Mouse (Mus musculus) megakaryocyte-erythroid progenitor cell, adult 5-6 weeks (primary cell): ENCODE results near the gene Sfrp4. TPM values are rescaled to one million over a fixed set of nuclear protein-coding genes. Genes with fewer than 3 reads are reported as not detected.

ENCODE experiments used
- ATAC-seq: replicated peaks from 2 replicates; pipeline ENCODE4 v1.8.0; 2016; ENCODE audit warnings: mild to moderate bottlenecking, inconsistent platforms; ENCODE audit not compliant: severe bottlenecking, poor library complexity, low FRiP score, low TSS enrichment
- total RNA-seq, 2 experiments: library from RNA; stranded (forward) in 1 of 2; stranded (reverse) in 1 of 2; fragments of 200-1000, 215-1000 nt in 1 of 2; fragments of >200 nt in 1 of 2; fragmentation: Nextera tagmentation in 1 of 2; gene quantifications; 2 replicates each; pipeline ENCODE4 v1.2.3; 2014 to 2017

The Sfrp4 gene
- total RNA-seq, 2 experiments from 2014 or later = 2.3 to 7.3 TPM

DNA sequence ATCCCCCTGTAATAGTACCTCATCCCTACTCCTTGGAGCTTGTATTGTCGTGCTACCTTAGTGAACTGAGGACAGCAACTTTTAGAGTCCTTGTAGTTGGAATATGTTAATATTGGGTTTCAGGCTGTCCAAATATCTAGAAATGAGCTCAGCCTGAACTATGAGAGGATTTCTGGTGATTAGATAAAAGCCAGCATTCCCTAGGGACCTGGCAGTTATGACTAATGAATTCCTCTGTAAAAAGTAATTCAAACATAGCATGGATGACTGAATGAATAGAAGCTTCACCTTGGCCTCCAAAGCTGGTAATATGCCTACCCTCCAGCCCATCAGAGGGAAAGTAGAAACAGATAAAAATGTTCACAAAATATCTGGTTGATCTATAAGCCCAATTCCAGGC lies 3.6 kb downstream of the Sfrp4 start:
- no peak for ATAC-seq

GRCm38 (mm10) chr13:19630768-19631709 lies 8.1 kb downstream of the Sfrp4 start:
- no peak for ATAC-seq

GRCm38 (mm10) chr13:19636131-19636530 lies 13.2 kb downstream of the Sfrp4 start:
- peak; percentile 77 for ATAC-seq

- peak; percentile 46; the same call in 1 of the 2 replicates for ATAC-seq
Observed at GRCm38 (mm10) chr13:19640203-19640851, 17.4 kb downstream of the Sfrp4 start.

GRCm38 (mm10) chr13:19643519-19643918 lies 20.6 kb downstream of the Sfrp4 start:
- no peak for ATAC-seq

GRCm38 (mm10) chr13:19644225-19644624 lies 21.3 kb downstream of the Sfrp4 start:
- no peak for ATAC-seq

GRCm38 (mm10) chr13:19649824-19650223 lies 26.9 kb downstream of the Sfrp4 start:
- peak; percentile 99 for ATAC-seq

DNA sequence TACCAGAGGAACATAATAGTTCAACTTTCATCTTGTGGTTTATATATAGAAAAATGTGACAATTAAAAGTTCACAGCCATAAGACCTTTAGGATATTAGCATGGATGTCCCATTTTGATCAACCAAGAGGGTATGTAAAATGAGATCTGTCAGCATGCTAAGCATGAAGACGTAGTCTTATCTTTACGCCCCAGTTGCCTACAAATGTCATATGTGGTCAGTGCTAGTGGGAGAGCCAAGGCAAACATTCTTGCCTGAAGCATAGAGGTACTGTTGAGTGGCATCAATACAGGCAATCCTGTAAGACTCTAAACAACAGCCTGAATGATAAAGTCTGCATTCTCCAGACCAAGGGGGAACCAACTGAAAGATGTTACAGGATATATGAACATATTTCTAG lies 29.5 kb downstream of the Sfrp4 start:
- ATAC-seq = peak; percentile 59; the same call in 1 of the 2 replicates

DNA sequence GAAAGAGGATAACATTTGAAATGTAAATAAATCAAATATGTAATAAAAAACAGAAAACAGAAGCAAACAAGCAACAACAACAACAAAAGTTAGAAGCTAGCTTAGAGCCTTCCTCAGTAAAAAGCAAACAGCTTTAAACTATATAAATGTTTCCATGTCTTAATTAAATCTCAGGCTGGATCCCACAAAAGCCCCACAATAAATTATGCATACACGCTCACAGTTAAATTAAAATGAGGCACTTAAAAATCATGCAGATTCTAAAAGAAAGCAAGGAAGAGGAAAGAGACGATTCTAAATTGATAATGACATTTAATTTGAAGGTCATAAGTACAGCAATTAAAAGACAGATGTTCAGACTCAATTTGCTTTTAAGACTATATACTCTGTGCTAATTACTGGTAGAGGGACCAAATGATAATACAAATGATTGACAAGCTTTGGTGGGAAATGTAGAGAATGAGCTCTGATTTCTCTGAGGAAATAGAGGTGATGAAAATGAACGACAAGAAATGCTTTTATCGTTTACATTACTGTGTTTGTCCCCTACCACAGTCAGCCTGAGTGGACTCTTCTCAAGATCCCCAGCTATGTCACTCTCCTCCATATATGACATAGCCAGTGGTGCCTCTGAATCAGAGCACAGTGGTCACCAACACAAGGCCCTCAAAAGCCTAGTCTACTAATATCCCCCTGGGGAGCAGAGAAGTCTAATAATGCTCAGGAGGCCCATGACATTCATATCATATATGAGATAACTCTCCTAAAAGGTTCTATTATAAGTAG lies 45.6 kb downstream of the Sfrp4 start:
- no peak for ATAC-seq

GRCm38 (mm10) chr13:19674025-19674424 lies 51.1 kb downstream of the Sfrp4 start:
- no peak for ATAC-seq

DNA sequence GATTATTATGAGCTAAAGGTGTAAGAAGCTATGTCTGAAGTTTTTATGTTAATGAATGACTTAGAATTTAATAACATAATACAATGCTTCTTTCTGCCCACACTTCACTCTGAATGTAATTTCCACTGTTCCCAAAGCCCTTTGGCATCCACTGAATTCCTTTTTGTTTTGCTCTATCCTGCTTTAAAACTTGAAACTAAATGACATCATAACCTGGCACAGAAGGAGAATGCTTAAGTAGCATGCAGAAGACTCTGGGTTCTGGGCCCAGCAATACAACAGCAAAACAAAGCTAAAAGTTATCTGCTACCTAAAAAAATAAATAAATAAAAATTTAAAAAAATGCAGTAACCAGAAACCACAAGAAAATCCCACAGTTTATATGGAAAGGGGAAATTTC lies 51.7 kb downstream of the Sfrp4 start:
- ATAC-seq = no peak

Other genes starting within 250 kb of the Sfrp4 start
- gene Stard3nl, start 227.3 kb upstream of the Sfrp4 start, total RNA-seq (2014; fragmentation: Nextera tagmentation) = 24.2 and 37.8 TPM in 2 replicates
- 29.1 and 30.2 TPM in 2 replicates for gene Stard3nl, start 227.3 kb upstream of the Sfrp4 start, total RNA-seq (2017)
- gene Epdr1, start 3.2 kb upstream of the Sfrp4 start, total RNA-seq (2014; fragmentation: Nextera tagmentation) = 68.9 and 85.9 TPM in 2 replicates
- 47.4 and 53.6 TPM in 2 replicates for gene Epdr1, start 3.2 kb upstream of the Sfrp4 start, total RNA-seq (2017)
- gene Nme8, start 74.7 kb downstream of the Sfrp4 start, total RNA-seq (2014; fragmentation: Nextera tagmentation) = not detected in 2 replicates
- gene Nme8, start 74.7 kb downstream of the Sfrp4 start, total RNA-seq (2017) = not detected in 2 replicates
- gene Gpr141, start 201.2 kb downstream of the Sfrp4 start, total RNA-seq (2014; fragmentation: Nextera tagmentation) = 1.4 TPM in 1 of 2 replicates, not detected in the other
- 0.27 and 1.0 TPM in 2 replicates for gene Gpr141, start 201.2 kb downstream of the Sfrp4 start, total RNA-seq (2017)